Mouse (Mus musculus) lung, postnatal 36 days (tissue): ENCODE results near the gene Esam.

ENCODE experiments used
- DNase-seq: peaks from one replicate; pipeline ENCODE4 v3.0.0; 2022; ENCODE audit warnings: mixed read lengths

Gene Esam

GRCm38 (mm10) chr9:37530888-37531705, 3.2 kb downstream of the Esam start:
- peak; percentile 85 for DNase-seq

GRCm38 (mm10) chr9:37536851-37537250, 9.0 kb downstream of the Esam start:
- no peak for DNase-seq

GRCm38 (mm10) chr9:37537658-37538250, 9.9 kb downstream of the Esam start:
- DNase-seq: peak; percentile 32

- DNase-seq: no peak
Observed at GRCm38 (mm10) chr9:37539170-37540025, 11.5 kb downstream of the Esam start, which contains the start of gene Vsig2. Gene Vsig2 (plus strand): TSS chr9:37539255.

- DNase-seq: no peak
Observed at GRCm38 (mm10) chr9:37540226-37540625, 12.3 kb downstream of the Esam start.

GRCm38 (mm10) chr9:37540701-37541575, 13.1 kb downstream of the Esam start:
- no peak for DNase-seq

GRCm38 (mm10) chr9:37541851-37542642, 14.2 kb downstream of the Esam start:
- DNase-seq: peak; percentile 38

GRCm38 (mm10) chr9:37543869-37544440, 16.1 kb downstream of the Esam start:
- no peak for DNase-seq

GRCm38 (mm10) chr9:37544447-37545165, 16.7 kb downstream of the Esam start:
- DNase-seq: peak; percentile 82

- no peak for DNase-seq
Observed at GRCm38 (mm10) chr9:37545166-37545610, 17.3 kb downstream of the Esam start.

- no peak for DNase-seq
Observed at GRCm38 (mm10) chr9:37545847-37546452, 18.1 kb downstream of the Esam start.

- peak; percentile 64 for DNase-seq
Observed at GRCm38 (mm10) chr9:37546889-37547288, 19.0 kb downstream of the Esam start.

GRCm38 (mm10) chr9:37550435-37550834, 22.6 kb downstream of the Esam start:
- no peak for DNase-seq

- no peak for DNase-seq
Observed at GRCm38 (mm10) chr9:37551751-37552531, 24.1 kb downstream of the Esam start.

- peak; percentile 90 for DNase-seq
Observed at GRCm38 (mm10) chr9:37552536-37553293, 24.8 kb downstream of the Esam start, which contains the start of gene Nrgn. Gene Nrgn (minus strand): TSS chr9:37552904.

GRCm38 (mm10) chr9:37554279-37554678, 26.4 kb downstream of the Esam start:
- no peak for DNase-seq

- DNase-seq: no peak
Observed at GRCm38 (mm10) chr9:37554838-37555748, 27.2 kb downstream of the Esam start, which contains the start of gene Siae. Gene Siae (plus strand): TSS chr9:37555698.
